Mouse (Mus musculus): Measurements from ENCODE around the gene Cga. TPM values are rescaled to one million over a fixed set of nuclear protein-coding genes. Genes with fewer than 3 reads are reported as not detected.

Gene Cga
- polyA plus RNA-seq (2014; fragmentation: Illumina TruSeq; extraction: RNeasy Lipid Tissue Mini Kit (QIAGEN cat#74804); ENCODE audit: low read depth, low replicate concordance), result not detected

DNA sequence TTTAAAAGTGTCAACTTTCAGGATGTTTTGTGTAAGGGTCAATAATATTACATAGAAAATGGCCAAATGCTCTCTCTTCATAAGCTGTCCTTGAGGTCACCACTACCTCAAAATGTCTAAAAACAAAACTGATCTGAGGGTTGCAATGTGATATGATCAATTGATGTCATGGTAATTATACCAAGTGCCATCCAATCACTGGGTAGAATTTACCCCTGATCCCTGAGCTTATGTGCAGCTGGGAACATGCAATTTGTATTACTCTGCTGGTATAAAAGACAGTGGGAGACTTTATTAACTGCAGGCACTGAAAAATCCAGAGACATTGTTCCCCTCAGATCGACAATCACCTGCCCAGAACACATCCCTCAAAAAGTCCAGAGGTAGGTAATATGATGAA is at the start of gene Cga:
Gene Cga, plus strand, starts transcription at position 301 of the 400 bp plus-strand sequence.

GRCm38 (mm10) chr4:34882818-34883217 is 10.8 kb upstream of the Cga start, which contains the start of gene Zfp292:
Zfp292 (minus strand) TSS chr4:34882960.

Other genes with a start within 250 kb of the Cga start
- 109 TPM for gene Slc35a1, start 206.3 kb upstream of the Cga start, polyA plus RNA-seq (2014; fragmentation: Illumina TruSeq; extraction: RNeasy Lipid Tissue Mini Kit (QIAGEN cat#74804); ENCODE audit: low read depth, low replicate concordance)
- not detected for gene Cfap206, start 163.6 kb upstream of the Cga start, polyA plus RNA-seq (2014; fragmentation: Illumina TruSeq; extraction: RNeasy Lipid Tissue Mini Kit (QIAGEN cat#74804); ENCODE audit: low read depth, low replicate concordance)
- not detected for gene Gm136, start 137.5 kb upstream of the Cga start, polyA plus RNA-seq (2014; fragmentation: Illumina TruSeq; extraction: RNeasy Lipid Tissue Mini Kit (QIAGEN cat#74804); ENCODE audit: low read depth, low replicate concordance)
- 164 TPM for gene Smim8, start 115.4 kb upstream of the Cga start, polyA plus RNA-seq (2014; fragmentation: Illumina TruSeq; extraction: RNeasy Lipid Tissue Mini Kit (QIAGEN cat#74804); ENCODE audit: low read depth, low replicate concordance)
- gene Zfp292, start 10.8 kb upstream of the Cga start, polyA plus RNA-seq (2014; fragmentation: Illumina TruSeq; extraction: RNeasy Lipid Tissue Mini Kit (QIAGEN cat#74804); ENCODE audit: low read depth, low replicate concordance), result 29.8 TPM